Mouse (Mus musculus): ENCODE measurements around the gene Dzank1. TPM values are rescaled to one million over a fixed set of nuclear protein-coding genes. Genes with fewer than 3 reads are reported as not detected.
A peak's percentile ranks its signal among the peaks of the same experiment; 100 is the strongest.

The Dzank1 gene
- polyA plus RNA-seq, 1 experiment: 2.1 TPM

- 12% methylated on average over 8 of the region's 8 CpGs for WGBS
- Histone ChIP-seq H3K4me3 (replicated peaks; ENCODE audit: extremely low read depth, low read depth, low read length) (no peak overlapping the region), H3K4me1 (ENCODE audit: control insufficient read depth, insufficient read depth, low read length) (no peaks in the 10 kb centered on the region)
- DNase-seq: peak; percentile 60
- TF ChIP-seq POLR2A (IDR thresholded peaks at IDR 0.05; ENCODE audit: borderline replicate concordance, extremely low read depth, low read depth, low read length) (no peak), CTCF (IDR thresholded peaks at IDR 0.05; ENCODE audit: insufficient read depth, low read length) (peak; percentile 53)
These were observed 74.7 kb downstream of the Dzank1 start for GRCm38 (mm10) chr2:144452364-144453008.

GRCm38 (mm10) chr2:144450378-144450777 is 76.8 kb downstream of the Dzank1 start:
- Histone ChIP-seq H3K4me3 (replicated peaks; ENCODE audit: extremely low read depth, low read depth, low read length) (no peak overlapping the region), H3K4me1 (ENCODE audit: control insufficient read depth, insufficient read depth, low read length) (no peaks in the 10 kb centered on the region)
- WGBS: 61% methylated on average over 2 of the region's 2 CpGs
- DNase-seq: no peak
- TF ChIP-seq POLR2A (IDR thresholded peaks at IDR 0.05; ENCODE audit: borderline replicate concordance, extremely low read depth, low read depth, low read length) (no peak), CTCF (IDR thresholded peaks at IDR 0.05; ENCODE audit: insufficient read depth, low read length) (no peak)

GRCm38 (mm10) chr2:144446360-144446999 is 80.7 kb downstream of the Dzank1 start:
- 79% methylated on average over 7 of the region's 7 CpGs for WGBS
- TF ChIP-seq POLR2A (IDR thresholded peaks at IDR 0.05; ENCODE audit: borderline replicate concordance, extremely low read depth, low read depth, low read length) (no peak), CTCF (IDR thresholded peaks at IDR 0.05; ENCODE audit: insufficient read depth, low read length) (no peak)
- no peak for DNase-seq
- Histone ChIP-seq H3K4me3 (replicated peaks; ENCODE audit: extremely low read depth, low read depth, low read length) (no peak overlapping the region), H3K4me1 (ENCODE audit: control insufficient read depth, insufficient read depth, low read length) (no peaks in the 10 kb centered on the region)

DNA sequence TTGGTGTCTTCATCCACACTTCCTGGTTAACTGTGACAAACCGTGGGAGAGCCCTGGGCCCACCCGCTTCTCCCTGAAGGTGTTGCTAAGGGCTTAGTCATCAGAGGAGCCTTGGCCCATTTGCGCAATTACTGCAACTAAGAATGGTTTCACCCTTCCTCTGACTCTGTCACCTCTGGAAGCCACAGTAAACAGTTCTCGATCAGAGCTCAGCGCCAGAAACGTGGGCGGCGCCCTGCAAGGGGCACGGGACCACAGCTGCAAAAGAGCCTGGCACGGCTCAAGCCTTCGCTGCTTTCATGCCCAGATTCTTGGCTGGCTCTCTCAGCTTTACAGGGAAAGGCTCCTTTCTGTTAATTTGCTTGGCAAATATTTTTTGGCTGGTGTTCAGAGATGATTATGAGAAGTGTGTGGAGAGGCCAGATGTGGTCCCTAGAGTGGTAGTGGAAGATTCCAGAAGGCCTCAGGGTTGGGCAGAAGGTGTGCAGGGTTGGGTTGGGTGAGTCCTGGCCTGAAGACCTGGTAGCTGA is 85.8 kb downstream of the Dzank1 start:
- TF ChIP-seq POLR2A (IDR thresholded peaks at IDR 0.05; ENCODE audit: borderline replicate concordance, extremely low read depth, low read depth, low read length) (no peak), CTCF (IDR thresholded peaks at IDR 0.05; ENCODE audit: insufficient read depth, low read length) (no peak)
- WGBS: 45% methylated on average over 11 of the region's 11 CpGs
- peak; percentile 33 for DNase-seq
- Histone ChIP-seq H3K4me3 (replicated peaks; ENCODE audit: extremely low read depth, low read depth, low read length) (no peak overlapping the region), H3K4me1 (ENCODE audit: control insufficient read depth, insufficient read depth, low read length) (no peaks in the 10 kb centered on the region)

- DNase-seq: no peak
- no peak for TF ChIP-seq CTCF (IDR thresholded peaks at IDR 0.05; ENCODE audit: insufficient read depth, low read length)
- TF ChIP-seq POLR2A (IDR thresholded peaks at IDR 0.05; ENCODE audit: borderline replicate concordance, extremely low read depth, low read depth, low read length): no peak
- H3K4me3 ChIP-seq (replicated peaks; ENCODE audit: extremely low read depth, low read depth, low read length): no peak overlapping the region
- 53% methylated on average over 3 of the region's 3 CpGs for WGBS
- no peaks in the 10 kb centered on the region for H3K4me1 ChIP-seq (ENCODE audit: control insufficient read depth, insufficient read depth, low read length)
These were observed 88.0 kb downstream of the Dzank1 start for GRCm38 (mm10) chr2:144439191-144439700.

DNA sequence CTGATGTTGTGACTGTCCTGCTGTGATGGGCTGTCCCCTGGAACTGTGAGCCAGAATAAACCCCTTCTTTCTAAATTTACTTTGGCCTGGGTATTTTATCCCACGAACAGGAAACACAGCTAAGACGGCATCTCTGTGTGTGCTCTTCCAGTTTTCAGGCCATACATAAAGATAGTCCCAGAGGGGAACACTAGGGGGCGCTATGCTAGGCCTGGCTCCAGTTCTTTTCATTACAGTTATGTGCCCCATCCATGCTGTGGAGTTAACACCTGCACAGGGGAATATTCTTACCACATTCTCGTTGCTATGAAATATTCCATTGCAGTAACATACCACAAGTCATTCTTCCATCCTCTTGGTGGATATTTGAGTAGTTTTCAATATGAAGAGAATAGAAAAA is 88.8 kb downstream of the Dzank1 start:
- Histone ChIP-seq H3K4me1 (ENCODE audit: control insufficient read depth, insufficient read depth, low read length) (no peaks in the 10 kb centered on the region), H3K4me3 (replicated peaks; ENCODE audit: extremely low read depth, low read depth, low read length) (no peak overlapping the region)
- DNase-seq: no peak
- TF ChIP-seq CTCF (IDR thresholded peaks at IDR 0.05; ENCODE audit: insufficient read depth, low read length): peak; percentile 36; the same call in 1 of the 2 replicates
- no peak for TF ChIP-seq POLR2A (IDR thresholded peaks at IDR 0.05; ENCODE audit: borderline replicate concordance, extremely low read depth, low read depth, low read length)
- WGBS: 54% methylated on average over 4 of the region's 4 CpGs

DNA sequence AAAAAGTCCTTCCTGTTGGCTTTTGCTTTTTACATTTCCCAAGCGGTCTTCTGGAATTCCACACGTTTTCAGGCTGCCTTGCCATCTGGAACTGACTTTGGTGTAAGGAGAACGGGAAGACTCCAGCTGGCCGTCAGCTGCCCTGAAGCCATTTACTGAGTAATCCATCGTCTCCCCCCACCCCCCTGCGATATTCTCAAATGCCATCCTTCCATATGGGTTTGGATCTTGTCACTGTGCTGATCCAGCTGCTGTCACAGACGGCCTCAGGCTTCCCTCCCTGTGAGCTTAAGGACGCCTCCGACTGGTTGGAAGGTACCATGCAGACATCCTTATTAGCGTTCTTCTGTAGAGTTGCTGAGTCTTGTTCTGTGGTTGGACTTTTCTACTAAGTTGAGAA is 91.5 kb downstream of the Dzank1 start:
- WGBS: 68% methylated on average over 10 of the region's 10 CpGs
- no peak for DNase-seq
- TF ChIP-seq POLR2A (IDR thresholded peaks at IDR 0.05; ENCODE audit: borderline replicate concordance, extremely low read depth, low read depth, low read length) (no peak), CTCF (IDR thresholded peaks at IDR 0.05; ENCODE audit: insufficient read depth, low read length) (no peak)
- Histone ChIP-seq H3K4me1 (ENCODE audit: control insufficient read depth, insufficient read depth, low read length) (no peaks in the 10 kb centered on the region), H3K4me3 (replicated peaks; ENCODE audit: extremely low read depth, low read depth, low read length) (no peak overlapping the region)

GRCm38 (mm10) chr2:144431286-144431825 is 95.9 kb downstream of the Dzank1 start:
- TF ChIP-seq CTCF (IDR thresholded peaks at IDR 0.05; ENCODE audit: insufficient read depth, low read length) (no peak), POLR2A (IDR thresholded peaks at IDR 0.05; ENCODE audit: borderline replicate concordance, extremely low read depth, low read depth, low read length) (no peak)
- Histone ChIP-seq H3K4me1 (ENCODE audit: control insufficient read depth, insufficient read depth, low read length) (no peaks in the 10 kb centered on the region), H3K4me3 (replicated peaks; ENCODE audit: extremely low read depth, low read depth, low read length) (no peak overlapping the region)
- 70% methylated on average over 5 of the region's 5 CpGs for WGBS
- DNase-seq: no peak

DNA sequence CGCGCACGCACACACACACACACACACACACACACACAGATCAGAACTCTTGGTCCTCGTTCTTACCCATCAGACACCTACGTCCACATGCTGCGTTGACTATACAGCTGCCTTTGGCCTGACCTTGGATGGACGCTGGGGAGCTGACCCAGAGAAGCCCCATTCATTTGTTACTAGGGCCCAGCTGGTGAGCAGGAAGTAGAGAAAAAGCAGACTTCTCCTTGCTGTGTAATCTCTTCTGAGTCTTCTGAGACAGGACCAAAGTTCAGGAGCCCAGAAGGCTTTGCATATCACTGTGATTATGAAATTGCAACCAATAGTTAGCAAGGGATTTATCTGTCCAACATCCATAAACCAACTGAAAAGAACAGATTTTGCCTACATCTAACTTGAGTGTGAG is 98.0 kb downstream of the Dzank1 start:
- 73% methylated on average over 7 of the region's 7 CpGs for WGBS
- H3K4me1 ChIP-seq (ENCODE audit: control insufficient read depth, insufficient read depth, low read length): no peaks in the 10 kb centered on the region
- no peak for DNase-seq
- TF ChIP-seq CTCF (IDR thresholded peaks at IDR 0.05; ENCODE audit: insufficient read depth, low read length) (no peak), POLR2A (IDR thresholded peaks at IDR 0.05; ENCODE audit: borderline replicate concordance, extremely low read depth, low read depth, low read length) (no peak)
- no peak overlapping the region for H3K4me3 ChIP-seq (replicated peaks; ENCODE audit: extremely low read depth, low read depth, low read length)
